Mouse (Mus musculus) retina, postnatal 7 days (tissue): ENCODE data around the gene Tmem38b.

Experiments
- DNase-seq: peaks from one replicate; pipeline ENCODE4 v3.0.0-alpha.2; 2012; ENCODE audit warnings: low read depth, low spot score

Gene Tmem38b

GRCm38 (mm10) chr4:53828914-53829313, 3.1 kb downstream of the Tmem38b start:
- DNase-seq: no peak

GRCm38 (mm10) chr4:53830016-53830415, 4.2 kb downstream of the Tmem38b start:
- DNase-seq: no peak

- DNase-seq: no peak
Observed at GRCm38 (mm10) chr4:53830579-53830978, 4.7 kb downstream of the Tmem38b start.

GRCm38 (mm10) chr4:53832321-53832720, 6.5 kb downstream of the Tmem38b start:
- DNase-seq: no peak

- DNase-seq: no peak
Observed at GRCm38 (mm10) chr4:53836978-53837377, 11.1 kb downstream of the Tmem38b start.

- no peak for DNase-seq
Observed at GRCm38 (mm10) chr4:53840158-53840870, 14.5 kb downstream of the Tmem38b start.

- no peak for DNase-seq
Observed at GRCm38 (mm10) chr4:53843553-53843952, 17.7 kb downstream of the Tmem38b start.

GRCm38 (mm10) chr4:53844835-53845619, 19.2 kb downstream of the Tmem38b start:
- DNase-seq: peak; percentile 30

GRCm38 (mm10) chr4:53845656-53846055, 19.8 kb downstream of the Tmem38b start:
- no peak for DNase-seq

GRCm38 (mm10) chr4:53846326-53846725, 20.5 kb downstream of the Tmem38b start:
- no peak for DNase-seq

- DNase-seq: no peak
Observed at GRCm38 (mm10) chr4:53847541-53847940, 21.7 kb downstream of the Tmem38b start.

- DNase-seq: no peak
Observed at GRCm38 (mm10) chr4:53848308-53848707, 22.5 kb downstream of the Tmem38b start.

GRCm38 (mm10) chr4:53848816-53849215, 23.0 kb downstream of the Tmem38b start:
- no peak for DNase-seq

- DNase-seq: no peak
Observed at GRCm38 (mm10) chr4:53849804-53850203, 24.0 kb downstream of the Tmem38b start.

GRCm38 (mm10) chr4:53853333-53853732, 27.5 kb downstream of the Tmem38b start:
- DNase-seq: no peak

GRCm38 (mm10) chr4:53859944-53860343, 34.1 kb downstream of the Tmem38b start:
- DNase-seq: no peak

- DNase-seq: no peak
Observed at GRCm38 (mm10) chr4:53862101-53862500, 36.3 kb downstream of the Tmem38b start.

GRCm38 (mm10) chr4:53864098-53864820, 38.4 kb downstream of the Tmem38b start:
- DNase-seq: no peak

GRCm38 (mm10) chr4:53866459-53866858, 40.6 kb downstream of the Tmem38b start:
- DNase-seq: no peak

GRCm38 (mm10) chr4:53878542-53879417, 52.9 kb downstream of the Tmem38b start:
- DNase-seq: no peak
